Mouse (Mus musculus) hindbrain, embryonic 11.5 days (tissue): ENCODE results near the gene Slc38a3. TPM values are rescaled to one million over a fixed set of nuclear protein-coding genes. Genes with fewer than 3 reads are reported as not detected.

ENCODE experiments used
- ATAC-seq: fragments of 200-750 bp; cut with Nextera tagmentation; 2 replicates; pipeline ENCODE4 v1.8.0; 2017; ENCODE audit warnings: mild to moderate bottlenecking, moderate TSS enrichment, moderate library complexity; ENCODE audit not compliant: low FRiP score
- DNase-seq: peaks from one replicate; pipeline ENCODE4 v3.0.0-alpha.2; 2015; ENCODE audit warnings: low spot score
- H3K27ac ChIP-seq: fragments of 300-500 bp; sonication (generic); 2 replicates; pipeline ENCODE4 v1.5.1; 2014; ENCODE audit warnings: mild to moderate bottlenecking, low read depth, low read length
- H3K27me3 ChIP-seq: fragments of 300-500 bp; sonication (generic); 2 replicates; pipeline ENCODE4 v1.6.1; 2014; ENCODE audit warnings: mild to moderate bottlenecking, low read length, moderate library complexity, mixed read lengths; ENCODE audit not compliant: control insufficient read depth, insufficient read depth
- H3K36me3 ChIP-seq: fragments of 300-500 bp; sonication (generic); 2 replicates; pipeline ENCODE4 v1.6.1; 2014; ENCODE audit warnings: mild to moderate bottlenecking, low read length, moderate library complexity, mixed read lengths; ENCODE audit not compliant: control insufficient read depth, insufficient read depth
- H3K4me1 ChIP-seq: fragments of 300-500 bp; sonication (generic); replicated peaks from 2 replicates; pipeline ENCODE4 v1.6.1; 2014; ENCODE audit warnings: low read length, mixed read lengths; ENCODE audit not compliant: control insufficient read depth, insufficient read depth
- H3K4me2 ChIP-seq: fragments of 300-500 bp; sonication (generic); replicated peaks from 2 replicates; pipeline ENCODE4 v1.6.1; 2014; ENCODE audit warnings: mild to moderate bottlenecking, low read depth, low read length
- H3K4me3 ChIP-seq: fragments of 300-500 bp; sonication (generic); 2 replicates; pipeline ENCODE4 v1.5.1; 2014; ENCODE audit warnings: low read depth, low read length
- H3K9ac ChIP-seq: fragments of 300-500 bp; sonication (generic); 2 replicates; pipeline ENCODE4 v1.6.1; 2014; ENCODE audit warnings: low read depth, low read length
- H3K9me3 ChIP-seq: fragments of 300-500 bp; sonication (generic); 2 replicates; pipeline ENCODE4 v1.6.1; 2016; ENCODE audit warnings: low read length; ENCODE audit not compliant: control insufficient read depth
- WGBS: fragments of 180-500 bp; shearing (Covaris S2); extraction: QIAGEN DNeasy Blood & Tissue Kit; methylation state at CpG from one replicate; pipeline ENCODE4 v1.1.7; 2014; 5-methylcytosine and 5-hydroxymethylcytosine counted together
- polyA plus RNA-seq: library from polyadenylated mRNA; unstranded; fragments of >200 nt; fragmentation: Nextera tagmentation; extraction: Ambion mirVana; gene quantifications from 2 replicates; pipeline ENCODE4 v1.2.1, GENCODE M21; 2014

The Slc38a3 gene
- polyA plus RNA-seq, 1 experiment from 2014 or later = 9.8 TPM

DNA sequence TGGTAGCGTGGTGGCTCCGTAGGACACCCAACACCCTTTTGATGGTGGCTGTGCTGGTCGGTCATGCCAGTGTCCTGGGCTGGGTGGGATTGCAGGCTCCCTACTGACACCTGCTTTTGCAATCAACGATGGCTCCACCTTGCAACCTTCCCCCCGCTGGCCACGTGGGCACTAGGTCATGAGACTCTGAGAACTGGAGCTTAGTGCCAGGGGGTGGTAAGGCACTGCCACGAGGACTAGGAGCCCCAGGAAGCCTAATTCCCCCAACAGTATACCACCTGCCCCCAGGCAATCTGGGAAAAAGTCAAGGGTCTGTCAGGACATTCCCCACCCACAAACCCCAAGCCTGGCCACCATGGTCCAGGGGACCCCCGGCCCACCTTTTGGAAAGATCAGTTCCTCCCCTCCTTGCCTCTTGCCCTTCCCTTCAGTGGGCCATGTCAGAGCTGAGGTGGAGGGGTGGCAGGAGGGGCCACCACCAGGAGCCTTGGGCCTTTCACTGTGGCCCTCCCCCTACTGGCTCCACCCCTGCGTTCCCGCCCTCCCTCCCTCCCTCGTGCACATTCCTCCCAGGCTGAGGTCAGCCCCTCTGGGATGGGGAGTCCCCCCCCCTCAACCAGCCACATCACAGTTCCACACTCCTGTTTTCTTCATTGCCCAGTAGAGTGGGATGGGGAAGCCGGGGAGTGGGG is 60.4 kb downstream of the Slc38a3 start, which contains the start of gene Sema3b:
Gene Sema3b (minus strand): TSS at position 489 of the 692 bp plus-strand sequence.
- ATAC-seq (no peak), DNase-seq (no peak)
- 56% methylated on average over 9 of the region's 12 CpGs for WGBS
- Histone ChIP-seq H3K36me3 (no peaks in the 10 kb centered on the region), H3K4me1 (peaks cover 28% of the 10 kb centered on the region), H3K9me3 (no peaks in the 10 kb centered on the region), H3K4me3 (no peak within 1 kb of the TSS), H3K27ac (no peak within 1 kb of the TSS), H3K9ac (no peak within 1 kb of the TSS), H3K4me2 (0 out of 2 replicates have a peak within 1 kb of the TSS, but pooled peaks have one; percentile 4), H3K27me3 (no peaks in the 10 kb centered on the region)

DNA sequence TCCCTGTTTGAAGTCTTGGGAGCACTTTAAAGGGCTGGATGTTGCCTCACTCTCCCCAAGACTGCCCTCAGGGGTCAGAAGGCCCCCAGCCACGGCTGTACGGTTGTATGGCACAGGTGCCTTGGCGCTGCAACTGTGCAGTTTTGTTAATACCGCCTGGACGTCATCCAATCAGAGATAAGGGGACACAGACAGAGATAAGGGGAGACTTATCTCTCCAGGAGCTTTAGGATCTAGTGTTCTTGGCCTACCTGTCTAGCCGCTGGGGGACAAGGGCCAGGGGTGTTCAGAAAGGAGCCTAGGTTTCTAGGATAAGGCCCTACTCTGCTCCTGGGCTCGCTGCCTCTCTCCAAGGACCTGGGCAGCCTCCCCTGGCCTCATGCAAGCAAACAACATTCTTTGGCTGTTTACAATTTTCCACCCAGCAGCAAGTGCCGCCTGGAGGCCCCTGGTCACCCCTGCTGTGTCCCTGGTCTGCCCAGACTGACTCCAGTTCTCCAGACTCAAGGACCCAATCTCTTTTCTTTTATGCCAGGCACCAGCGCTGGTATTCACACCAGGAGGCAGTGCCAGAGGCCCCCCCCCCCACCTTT is 61.6 kb downstream of the Slc38a3 start:
- Histone ChIP-seq H3K9ac (no peak overlapping the region), H3K27ac (no peak overlapping the region), H3K4me1 (peaks cover 29% of the 10 kb centered on the region), H3K4me3 (no peak overlapping the region), H3K27me3 (no peaks in the 10 kb centered on the region), H3K4me2 (no peak overlapping the region), H3K9me3 (no peaks in the 10 kb centered on the region), H3K36me3 (no peaks in the 10 kb centered on the region)
- WGBS = 61% methylated on average over 9 of the region's 9 CpGs
- ATAC-seq (no peak), DNase-seq (no peak)

DNA sequence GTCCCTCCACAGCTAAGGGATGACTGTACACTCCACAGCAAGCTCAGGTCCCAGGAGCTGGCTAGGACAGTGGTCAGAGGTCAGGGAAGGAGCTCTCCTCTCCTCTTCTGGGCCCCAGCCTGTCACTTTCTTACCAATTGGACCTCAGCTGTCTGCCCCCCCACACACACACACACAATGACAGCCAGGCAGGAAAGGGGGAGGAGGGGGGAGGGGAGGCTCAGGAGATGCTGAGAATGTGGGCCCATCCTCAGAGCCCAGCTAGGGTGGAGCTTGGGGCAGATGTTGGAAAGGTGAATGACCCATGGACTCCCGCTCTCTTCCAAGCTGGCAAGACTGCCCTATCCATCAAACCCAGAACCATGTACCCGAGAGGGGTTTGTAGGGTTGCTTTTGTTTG is 62.3 kb downstream of the Slc38a3 start:
- WGBS = 48% methylated on average over 2 of the region's 2 CpGs
- Histone ChIP-seq H3K4me3 (no peak overlapping the region), H3K4me1 (peaks cover 29% of the 10 kb centered on the region), H3K4me2 (no peak overlapping the region), H3K27ac (no peak overlapping the region), H3K9ac (no peak overlapping the region), H3K27me3 (no peaks in the 10 kb centered on the region), H3K9me3 (no peaks in the 10 kb centered on the region), H3K36me3 (no peaks in the 10 kb centered on the region)
- ATAC-seq (no peak), DNase-seq (no peak)

DNA sequence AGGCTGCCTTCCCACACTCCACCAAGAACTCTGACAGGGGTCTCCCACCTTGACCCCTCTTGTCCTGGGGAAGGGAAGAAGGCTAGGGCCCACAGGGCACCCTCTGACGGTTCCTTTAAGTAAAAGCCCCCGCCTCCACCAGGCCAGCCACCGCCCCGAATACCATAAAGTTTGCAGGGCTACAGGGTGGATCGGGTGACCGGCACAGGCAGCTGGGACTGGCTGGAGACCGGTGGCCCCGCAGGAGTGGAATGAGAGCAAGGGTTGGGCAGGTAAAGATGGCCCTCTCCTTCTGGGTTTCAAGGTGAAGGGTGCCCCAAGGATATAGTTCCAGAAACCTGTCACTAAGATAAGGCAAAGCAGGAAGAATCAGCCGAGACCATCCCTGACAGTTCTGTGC is 62.7 kb downstream of the Slc38a3 start:
- no peak overlapping the region; the same call in 1 of the 2 replicates for H3K9ac ChIP-seq
- H3K36me3 ChIP-seq = no peaks in the 10 kb centered on the region
- H3K4me3 ChIP-seq = no peak overlapping the region
- no peaks in the 10 kb centered on the region for H3K9me3 ChIP-seq
- no peak overlapping the region for H3K4me2 ChIP-seq
- DNase-seq (no peak), ATAC-seq (no peak)
- WGBS = 15% methylated on average over 9 of the region's 9 CpGs
- peaks cover 26% of the 10 kb centered on the region for H3K4me1 ChIP-seq
- no peak overlapping the region for H3K27ac ChIP-seq
- no peaks in the 10 kb centered on the region for H3K27me3 ChIP-seq

DNA sequence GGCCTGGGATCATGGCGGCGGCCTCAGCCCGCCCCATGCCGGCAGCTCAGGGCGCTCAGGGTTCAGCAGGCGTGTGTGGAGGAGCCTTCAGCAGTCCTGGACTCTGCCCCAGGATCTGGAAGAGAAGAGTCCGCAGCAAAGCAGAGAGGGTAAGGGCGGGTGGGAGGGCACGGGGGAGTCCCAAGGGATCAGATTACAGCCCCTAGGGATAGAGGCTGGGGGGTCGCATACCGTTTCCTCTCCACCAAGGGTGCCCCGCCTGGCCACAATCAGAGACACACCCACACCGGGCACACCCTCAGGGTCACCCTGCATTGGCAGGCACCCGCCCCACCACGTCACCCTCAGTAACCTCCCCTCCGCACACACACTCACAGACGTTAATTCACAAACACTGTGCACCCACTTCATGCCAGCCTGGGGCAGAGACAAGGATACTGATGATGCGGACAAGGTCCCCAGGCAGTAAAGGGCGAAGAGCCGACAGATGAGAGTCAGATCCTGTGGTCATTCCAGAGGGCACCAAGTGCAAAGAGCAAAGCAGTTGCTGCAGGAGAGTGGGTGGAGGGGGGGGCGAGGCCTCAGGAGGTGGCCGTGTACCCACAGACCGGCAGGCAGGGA is 64.2 kb downstream of the Slc38a3 start:
- peaks cover 22% of the 10 kb centered on the region for H3K4me1 ChIP-seq
- H3K27ac ChIP-seq = no peak overlapping the region

DNA sequence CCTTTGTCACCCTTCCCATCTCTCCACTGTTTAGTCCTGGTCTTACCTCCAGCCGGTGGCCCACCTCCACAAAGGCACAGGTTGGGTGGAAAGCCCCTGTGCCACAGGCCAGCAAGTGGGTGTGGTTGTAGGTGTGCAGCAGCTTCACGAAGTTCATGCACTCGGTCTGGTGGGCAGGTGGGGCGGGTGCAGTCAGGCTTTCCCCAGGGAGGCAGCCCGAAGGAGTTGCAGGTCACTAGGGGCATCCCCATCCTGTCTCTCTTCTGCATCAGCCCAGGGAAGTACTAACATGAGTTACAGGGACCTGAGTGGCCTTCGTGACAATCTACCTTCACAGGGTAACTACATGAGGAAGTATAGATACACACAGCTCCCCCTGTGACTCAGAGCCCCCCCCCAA is 66.1 kb downstream of the Slc38a3 start:
- Histone ChIP-seq H3K4me2 (no peak overlapping the region), H3K4me1 (peaks cover 16% of the 10 kb centered on the region), H3K9ac (no peak overlapping the region), H3K4me3 (no peak overlapping the region), H3K27me3 (no peaks in the 10 kb centered on the region), H3K27ac (no peak overlapping the region), H3K36me3 (no peaks in the 10 kb centered on the region), H3K9me3 (no peaks in the 10 kb centered on the region)
- ATAC-seq (no peak), DNase-seq (no peak)
- 75% methylated on average over 6 of the region's 6 CpGs for WGBS

More for the DNA sequence above, 64.2 kb downstream of the Slc38a3 start:
- H3K27me3 ChIP-seq = no peaks in the 10 kb centered on the region
- no peaks in the 10 kb centered on the region for H3K36me3 ChIP-seq
- H3K4me2 ChIP-seq = peak overlapping the region; percentile 15; the same call in 1 of the 2 replicates
- WGBS = 46% methylated on average over 23 of the region's 23 CpGs
- no peak for DNase-seq
- no peak overlapping the region for H3K9ac ChIP-seq
- peak overlapping the region; percentile 12; the same call in 1 of the 2 replicates for H3K4me3 ChIP-seq
- 0 out of 2 replicates have a peak, but pooled peaks have one; percentile 8 for ATAC-seq
- no peaks in the 10 kb centered on the region for H3K9me3 ChIP-seq

DNA sequence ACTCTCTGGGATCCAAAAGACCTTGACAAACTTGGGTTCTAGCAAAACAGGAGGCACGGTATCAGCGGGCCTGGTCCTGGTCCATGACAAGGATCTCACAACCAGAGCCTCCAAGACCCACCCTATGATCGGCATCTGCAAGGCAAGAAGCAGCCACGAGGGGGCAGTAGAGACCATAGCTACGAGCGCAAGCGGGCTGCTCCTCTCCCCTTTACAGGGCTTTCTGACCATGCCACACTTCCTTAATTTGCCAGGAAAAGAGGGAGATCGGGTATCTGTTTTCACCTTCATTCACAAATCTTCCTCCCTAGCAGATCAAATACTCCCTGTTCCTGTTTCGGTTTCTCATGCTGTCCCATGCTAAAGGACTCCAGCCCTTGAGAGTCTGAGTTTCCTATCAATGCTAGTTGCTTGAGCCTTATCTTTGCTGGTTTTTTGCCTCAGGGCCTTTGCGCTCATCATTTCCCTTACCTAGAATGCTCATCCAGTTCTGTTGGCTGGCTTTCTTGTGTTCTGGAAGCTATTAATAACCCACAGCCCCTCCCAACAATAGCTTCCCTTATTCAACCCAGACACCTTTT is 67.2 kb downstream of the Slc38a3 start:
- ATAC-seq = peak; percentile 34; the same call in 1 of the 2 replicates
- Histone ChIP-seq H3K4me1 (peaks cover 13% of the 10 kb centered on the region), H3K27ac (no peak overlapping the region), H3K27me3 (no peaks in the 10 kb centered on the region), H3K4me3 (no peak overlapping the region), H3K9ac (no peak overlapping the region), H3K9me3 (no peaks in the 10 kb centered on the region), H3K36me3 (no peaks in the 10 kb centered on the region), H3K4me2 (no peak overlapping the region)
- 12% methylated on average over 10 of the region's 10 CpGs for WGBS
- peak; percentile 98 for DNase-seq

DNA sequence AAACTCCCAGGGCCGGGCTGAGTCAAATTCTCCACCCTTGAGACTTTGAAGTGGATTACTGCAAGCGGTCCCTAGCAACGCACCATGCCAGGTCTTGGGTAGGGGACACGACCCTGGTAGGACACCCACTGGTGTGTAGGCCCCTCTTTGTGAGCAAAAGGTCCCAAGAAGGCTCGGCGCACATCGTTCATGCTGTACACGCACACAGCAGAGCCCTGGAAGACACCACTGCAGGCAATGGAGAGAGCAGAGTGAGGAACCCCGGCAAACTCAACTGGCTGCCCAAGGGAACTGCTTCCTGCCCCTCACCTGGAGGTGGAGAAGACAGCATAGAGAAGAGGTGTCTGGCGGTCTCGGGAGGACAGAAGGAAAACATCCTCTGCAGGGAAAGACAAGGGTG is 68.1 kb downstream of the Slc38a3 start:
- H3K9ac ChIP-seq = no peak overlapping the region
- H3K4me1 ChIP-seq = peaks cover 13% of the 10 kb centered on the region
- H3K36me3 ChIP-seq = no peaks in the 10 kb centered on the region
- 92% methylated on average over 11 of the region's 11 CpGs for WGBS
- H3K27ac ChIP-seq = no peak overlapping the region
- ATAC-seq (no peak), DNase-seq (no peak)
- no peaks in the 10 kb centered on the region for H3K9me3 ChIP-seq
- no peak overlapping the region for H3K4me2 ChIP-seq
- H3K4me3 ChIP-seq = no peak overlapping the region
- H3K27me3 ChIP-seq = no peaks in the 10 kb centered on the region
